Mouse (Mus musculus): Measurements from ENCODE around the gene Mdn1. TPM values are rescaled to one million over a fixed set of nuclear protein-coding genes. Genes with fewer than 3 reads are reported as not detected.

Gene Mdn1
- polyA plus RNA-seq, 1 experiment from 2014 or later = 29.4 TPM

GRCm38 (mm10) chr4:32674025-32674424 lies 17.1 kb downstream of the Mdn1 start:
- Histone ChIP-seq H3K4me1 (ENCODE audit: control insufficient read depth, insufficient read depth, low read length) (no peaks in the 10 kb centered on the region), H3K9ac (ENCODE audit: low read depth, low read length) (no peak overlapping the region), H3K4me3 (ENCODE audit: low read length) (no peak overlapping the region), H3K27me3 (ENCODE audit: control insufficient read depth, insufficient read depth, low read length) (no peaks in the 10 kb centered on the region), H3K4me2 (replicated peaks; ENCODE audit: low read depth, low read length) (no peak overlapping the region), H3K27ac (ENCODE audit: low read depth, low read length) (no peak overlapping the region), H3K36me3 (ENCODE audit: control insufficient read depth, insufficient read depth, low read length) (peaks cover 92% of the 10 kb centered on the region), H3K9me3 (ENCODE audit: control insufficient read depth, low read length) (no peaks in the 10 kb centered on the region)
- 89% methylated on average over 2 of the region's 2 CpGs for WGBS
- no peak for ATAC-seq (ENCODE audit: low FRiP score, low TSS enrichment)

GRCm38 (mm10) chr4:32677471-32677870 lies 20.6 kb downstream of the Mdn1 start:
- Histone ChIP-seq H3K27ac (ENCODE audit: low read depth, low read length) (no peak overlapping the region), H3K4me3 (ENCODE audit: low read length) (no peak overlapping the region), H3K4me1 (ENCODE audit: control insufficient read depth, insufficient read depth, low read length) (no peaks in the 10 kb centered on the region), H3K4me2 (replicated peaks; ENCODE audit: low read depth, low read length) (no peak overlapping the region), H3K27me3 (ENCODE audit: control insufficient read depth, insufficient read depth, low read length) (no peaks in the 10 kb centered on the region), H3K9ac (ENCODE audit: low read depth, low read length) (no peak overlapping the region), H3K9me3 (ENCODE audit: control insufficient read depth, low read length) (no peaks in the 10 kb centered on the region), H3K36me3 (ENCODE audit: control insufficient read depth, insufficient read depth, low read length) (peaks cover 82% of the 10 kb centered on the region)
- no peak for ATAC-seq (ENCODE audit: low FRiP score, low TSS enrichment)
- 93% methylated on average over 3 of the region's 3 CpGs for WGBS

GRCm38 (mm10) chr4:32680843-32681242 lies 23.9 kb downstream of the Mdn1 start:
- H3K9ac ChIP-seq (ENCODE audit: low read depth, low read length) = no peak overlapping the region
- no peaks in the 10 kb centered on the region for H3K9me3 ChIP-seq (ENCODE audit: control insufficient read depth, low read length)
- H3K4me3 ChIP-seq (ENCODE audit: low read length) = no peak overlapping the region
- 78% methylated on average over 3 of the region's 3 CpGs for WGBS
- H3K36me3 ChIP-seq (ENCODE audit: control insufficient read depth, insufficient read depth, low read length) = peaks cover 81% of the 10 kb centered on the region
- no peaks in the 10 kb centered on the region for H3K27me3 ChIP-seq (ENCODE audit: control insufficient read depth, insufficient read depth, low read length)
- no peak overlapping the region for H3K4me2 ChIP-seq (replicated peaks; ENCODE audit: low read depth, low read length)
- ATAC-seq (ENCODE audit: low FRiP score, low TSS enrichment) = no peak
- H3K4me1 ChIP-seq (ENCODE audit: control insufficient read depth, insufficient read depth, low read length) = no peaks in the 10 kb centered on the region
- H3K27ac ChIP-seq (ENCODE audit: low read depth, low read length) = no peak overlapping the region

- Histone ChIP-seq H3K9me3 (ENCODE audit: control insufficient read depth, low read length) (no peaks in the 10 kb centered on the region), H3K36me3 (ENCODE audit: control insufficient read depth, insufficient read depth, low read length) (peaks cover 80% of the 10 kb centered on the region), H3K4me3 (ENCODE audit: low read length) (no peak overlapping the region), H3K27ac (ENCODE audit: low read depth, low read length) (no peak overlapping the region), H3K27me3 (ENCODE audit: control insufficient read depth, insufficient read depth, low read length) (no peaks in the 10 kb centered on the region), H3K9ac (ENCODE audit: low read depth, low read length) (no peak overlapping the region), H3K4me2 (replicated peaks; ENCODE audit: low read depth, low read length) (no peak overlapping the region), H3K4me1 (ENCODE audit: control insufficient read depth, insufficient read depth, low read length) (no peaks in the 10 kb centered on the region)
- no peak for ATAC-seq (ENCODE audit: low FRiP score, low TSS enrichment)
- 89% methylated on average over 4 of the region's 4 CpGs for WGBS
Observed at GRCm38 (mm10) chr4:32682471-32682870, 25.6 kb downstream of the Mdn1 start.

- no peak for ATAC-seq (ENCODE audit: low FRiP score, low TSS enrichment)
- H3K27ac ChIP-seq (ENCODE audit: low read depth, low read length) = no peak overlapping the region
- H3K4me1 ChIP-seq (ENCODE audit: control insufficient read depth, insufficient read depth, low read length) = no peaks in the 10 kb centered on the region
- H3K36me3 ChIP-seq (ENCODE audit: control insufficient read depth, insufficient read depth, low read length) = peaks cover 80% of the 10 kb centered on the region
- H3K27me3 ChIP-seq (ENCODE audit: control insufficient read depth, insufficient read depth, low read length) = no peaks in the 10 kb centered on the region
- H3K9me3 ChIP-seq (ENCODE audit: control insufficient read depth, low read length) = no peaks in the 10 kb centered on the region
- no peak overlapping the region for H3K4me3 ChIP-seq (ENCODE audit: low read length)
- 88% methylated on average over 6 of the region's 6 CpGs for WGBS
- no peak overlapping the region for H3K4me2 ChIP-seq (replicated peaks; ENCODE audit: low read depth, low read length)
- H3K9ac ChIP-seq (ENCODE audit: low read depth, low read length) = no peak overlapping the region
Observed at GRCm38 (mm10) chr4:32683061-32683582, 26.2 kb downstream of the Mdn1 start.

- no peak overlapping the region for H3K27ac ChIP-seq (ENCODE audit: low read depth, low read length)
- no peaks in the 10 kb centered on the region for H3K27me3 ChIP-seq (ENCODE audit: control insufficient read depth, insufficient read depth, low read length)
- WGBS = 93% methylated on average over 1 of the region's 1 CpGs
- no peak overlapping the region for H3K9ac ChIP-seq (ENCODE audit: low read depth, low read length)
- H3K9me3 ChIP-seq (ENCODE audit: control insufficient read depth, low read length) = no peaks in the 10 kb centered on the region
- peaks cover 86% of the 10 kb centered on the region for H3K36me3 ChIP-seq (ENCODE audit: control insufficient read depth, insufficient read depth, low read length)
- no peak overlapping the region for H3K4me3 ChIP-seq (ENCODE audit: low read length)
- no peak for ATAC-seq (ENCODE audit: low FRiP score, low TSS enrichment)
- no peaks in the 10 kb centered on the region for H3K4me1 ChIP-seq (ENCODE audit: control insufficient read depth, insufficient read depth, low read length)
- H3K4me2 ChIP-seq (replicated peaks; ENCODE audit: low read depth, low read length) = no peak overlapping the region
Observed at GRCm38 (mm10) chr4:32717733-32718132, 60.8 kb downstream of the Mdn1 start.

- Histone ChIP-seq H3K4me2 (replicated peaks; ENCODE audit: low read depth, low read length) (no peak overlapping the region), H3K36me3 (ENCODE audit: control insufficient read depth, insufficient read depth, low read length) (peaks cover 96% of the 10 kb centered on the region), H3K4me1 (ENCODE audit: control insufficient read depth, insufficient read depth, low read length) (no peaks in the 10 kb centered on the region), H3K27ac (ENCODE audit: low read depth, low read length) (no peak overlapping the region), H3K4me3 (ENCODE audit: low read length) (no peak overlapping the region), H3K27me3 (ENCODE audit: control insufficient read depth, insufficient read depth, low read length) (no peaks in the 10 kb centered on the region), H3K9ac (ENCODE audit: low read depth, low read length) (no peak overlapping the region), H3K9me3 (ENCODE audit: control insufficient read depth, low read length) (no peaks in the 10 kb centered on the region)
- no peak for ATAC-seq (ENCODE audit: low FRiP score, low TSS enrichment)
- 92% methylated on average over 6 of the region's 6 CpGs for WGBS
Observed at GRCm38 (mm10) chr4:32745394-32745793, 88.5 kb downstream of the Mdn1 start.

- Histone ChIP-seq H3K4me2 (replicated peaks; ENCODE audit: low read depth, low read length) (no peak overlapping the region), H3K4me3 (ENCODE audit: low read length) (no peak overlapping the region), H3K27ac (ENCODE audit: low read depth, low read length) (no peak overlapping the region), H3K36me3 (ENCODE audit: control insufficient read depth, insufficient read depth, low read length) (peaks cover 94% of the 10 kb centered on the region), H3K27me3 (ENCODE audit: control insufficient read depth, insufficient read depth, low read length) (no peaks in the 10 kb centered on the region), H3K9ac (ENCODE audit: low read depth, low read length) (no peak overlapping the region), H3K4me1 (ENCODE audit: control insufficient read depth, insufficient read depth, low read length) (no peaks in the 10 kb centered on the region), H3K9me3 (ENCODE audit: control insufficient read depth, low read length) (no peaks in the 10 kb centered on the region)
- 93% methylated on average over 7 of the region's 7 CpGs for WGBS
- ATAC-seq (ENCODE audit: low FRiP score, low TSS enrichment) = no peak
Observed at GRCm38 (mm10) chr4:32748396-32748795, 91.5 kb downstream of the Mdn1 start.

- Histone ChIP-seq H3K27me3 (ENCODE audit: control insufficient read depth, insufficient read depth, low read length) (no peaks in the 10 kb centered on the region), H3K27ac (ENCODE audit: low read depth, low read length) (no peak overlapping the region), H3K9ac (ENCODE audit: low read depth, low read length) (no peak overlapping the region), H3K4me3 (ENCODE audit: low read length) (no peak overlapping the region), H3K36me3 (ENCODE audit: control insufficient read depth, insufficient read depth, low read length) (peaks cover 88% of the 10 kb centered on the region), H3K9me3 (ENCODE audit: control insufficient read depth, low read length) (no peaks in the 10 kb centered on the region), H3K4me1 (ENCODE audit: control insufficient read depth, insufficient read depth, low read length) (no peaks in the 10 kb centered on the region), H3K4me2 (replicated peaks; ENCODE audit: low read depth, low read length) (no peak overlapping the region)
- no peak for ATAC-seq (ENCODE audit: low FRiP score, low TSS enrichment)
- 95% methylated on average over 1 of the region's 1 CpGs for WGBS
Observed at GRCm38 (mm10) chr4:32750711-32751110, 93.8 kb downstream of the Mdn1 start.

Data from kidney, embryonic 14.5 days (tissue).